Mouse (Mus musculus): Measurements from ENCODE around the gene B130006D01Rik. TPM values are rescaled to one million over a fixed set of nuclear protein-coding genes. Genes with fewer than 3 reads are reported as not detected.
"Not testable (repeated sequence)": the region's sequence is repeated elsewhere in the genome, so short reads cannot be mapped to it uniquely, and the experiment has no call there.

The B130006D01Rik gene
- polyA plus RNA-seq, 1 experiment from 2014 or later = 2.1 TPM

- no peak overlapping the region for H3K9ac ChIP-seq
- DNase-seq (no peak), ATAC-seq (ENCODE audit: insufficient read depth) (no peak)
- no peak overlapping the region for H3K4me3 ChIP-seq (ENCODE audit: low read depth, low read length)
- H3K4me2 ChIP-seq = no peak overlapping the region
- no peaks in the 10 kb centered on the region for H3K4me1 ChIP-seq (ENCODE audit: insufficient read depth)
- H3K9me3 ChIP-seq (ENCODE audit: low read depth, low read length) = no peaks in the 10 kb centered on the region
- no peak overlapping the region for H3K27ac ChIP-seq (ENCODE audit: low read depth)
- peaks cover 45% of the 10 kb centered on the region for H3K36me3 ChIP-seq (ENCODE audit: insufficient read depth)
- H3K27me3 ChIP-seq (ENCODE audit: insufficient read depth, low read length) = no peaks in the 10 kb centered on the region
- TF ChIP-seq CTCF (IDR thresholded peaks at IDR 0.05; ENCODE audit: low read depth) = no peak
- 82% methylated on average over 15 of the region's 15 CpGs for WGBS
Measured at GRCm38 (mm10) chr11:95749619-95750018, 26.2 kb downstream of the B130006D01Rik start.

- Histone ChIP-seq H3K4me2 (no peak overlapping the region), H3K4me3 (ENCODE audit: low read depth, low read length) (no peak overlapping the region), H3K36me3 (ENCODE audit: insufficient read depth) (peaks cover 50% of the 10 kb centered on the region), H3K27me3 (ENCODE audit: insufficient read depth, low read length) (no peaks in the 10 kb centered on the region), H3K4me1 (ENCODE audit: insufficient read depth) (no peaks in the 10 kb centered on the region), H3K27ac (ENCODE audit: low read depth) (no peak overlapping the region), H3K9me3 (ENCODE audit: low read depth, low read length) (no peaks in the 10 kb centered on the region), H3K9ac (no peak overlapping the region)
- WGBS = 0% methylated on average over 1 of the region's 1 CpGs
- peak; percentile 91 for TF ChIP-seq CTCF (IDR thresholded peaks at IDR 0.05; ENCODE audit: low read depth)
- ATAC-seq (ENCODE audit: insufficient read depth) (no peak), DNase-seq (peak; percentile 91)
Measured at GRCm38 (mm10) chr11:95750995-95751394, 27.6 kb downstream of the B130006D01Rik start.

GRCm38 (mm10) chr11:95755137-95755536 lies 31.8 kb downstream of the B130006D01Rik start:
- 95% methylated on average over 4 of the region's 4 CpGs for WGBS
- not testable (repeated sequence) for H3K9ac ChIP-seq; H3K4me1 ChIP-seq (ENCODE audit: insufficient read depth); H3K4me3 ChIP-seq (ENCODE audit: low read depth, low read length); ATAC-seq (ENCODE audit: insufficient read depth); H3K4me2 ChIP-seq; H3K27me3 ChIP-seq (ENCODE audit: insufficient read depth, low read length); H3K9me3 ChIP-seq (ENCODE audit: low read depth, low read length); H3K27ac ChIP-seq (ENCODE audit: low read depth); DNase-seq
- peaks cover 65% of the 10 kb centered on the region for H3K36me3 ChIP-seq (ENCODE audit: insufficient read depth)

- H3K9me3 ChIP-seq (ENCODE audit: low read depth, low read length) = no peaks in the 10 kb centered on the region
- no peak for TF ChIP-seq CTCF (IDR thresholded peaks at IDR 0.05; ENCODE audit: low read depth)
- H3K27me3 ChIP-seq (ENCODE audit: insufficient read depth, low read length) = no peaks in the 10 kb centered on the region
- DNase-seq (no peak), ATAC-seq (ENCODE audit: insufficient read depth) (no peak)
- H3K4me3 ChIP-seq (ENCODE audit: low read depth, low read length) = no peak overlapping the region
- H3K4me2 ChIP-seq = no peak overlapping the region
- H3K9ac ChIP-seq = no peak overlapping the region
- peaks cover 54% of the 10 kb centered on the region for H3K36me3 ChIP-seq (ENCODE audit: insufficient read depth)
- H3K27ac ChIP-seq (ENCODE audit: low read depth) = no peak overlapping the region
- 85% methylated on average over 5 of the region's 5 CpGs for WGBS
- H3K4me1 ChIP-seq (ENCODE audit: insufficient read depth) = no peaks in the 10 kb centered on the region
Measured at GRCm38 (mm10) chr11:95760521-95760920, 37.1 kb downstream of the B130006D01Rik start.

- H3K27ac ChIP-seq (ENCODE audit: low read depth) = no peak overlapping the region
- TF ChIP-seq CTCF (IDR thresholded peaks at IDR 0.05; ENCODE audit: low read depth) = no peak
- DNase-seq (peak; percentile 72), ATAC-seq (ENCODE audit: insufficient read depth) (no peak)
- H3K9me3 ChIP-seq (ENCODE audit: low read depth, low read length) = no peaks in the 10 kb centered on the region
- H3K27me3 ChIP-seq (ENCODE audit: insufficient read depth, low read length) = no peaks in the 10 kb centered on the region
- H3K36me3 ChIP-seq (ENCODE audit: insufficient read depth) = peaks cover 48% of the 10 kb centered on the region
- H3K4me1 ChIP-seq (ENCODE audit: insufficient read depth) = no peaks in the 10 kb centered on the region
- no peak overlapping the region for H3K4me2 ChIP-seq
- H3K4me3 ChIP-seq (ENCODE audit: low read depth, low read length) = no peak overlapping the region
- H3K9ac ChIP-seq = no peak overlapping the region
- WGBS = 73% methylated on average over 4 of the region's 4 CpGs
Measured at GRCm38 (mm10) chr11:95762996-95763395, 39.6 kb downstream of the B130006D01Rik start.

- no peak overlapping the region for H3K4me3 ChIP-seq (ENCODE audit: low read depth, low read length)
- H3K4me1 ChIP-seq (ENCODE audit: insufficient read depth) = no peaks in the 10 kb centered on the region
- H3K36me3 ChIP-seq (ENCODE audit: insufficient read depth) = peaks cover 53% of the 10 kb centered on the region
- TF ChIP-seq CTCF (IDR thresholded peaks at IDR 0.05; ENCODE audit: low read depth) = no peak
- ATAC-seq (ENCODE audit: insufficient read depth) (no peak), DNase-seq (no peak)
- WGBS = 78% methylated on average over 8 of the region's 8 CpGs
- H3K27me3 ChIP-seq (ENCODE audit: insufficient read depth, low read length) = no peaks in the 10 kb centered on the region
- no peak overlapping the region for H3K27ac ChIP-seq (ENCODE audit: low read depth)
- no peaks in the 10 kb centered on the region for H3K9me3 ChIP-seq (ENCODE audit: low read depth, low read length)
- no peak overlapping the region for H3K9ac ChIP-seq
- H3K4me2 ChIP-seq = no peak overlapping the region
Measured at GRCm38 (mm10) chr11:95764806-95765205, 41.4 kb downstream of the B130006D01Rik start.

GRCm38 (mm10) chr11:95765334-95765733 lies 41.9 kb downstream of the B130006D01Rik start:
- TF ChIP-seq CTCF (IDR thresholded peaks at IDR 0.05; ENCODE audit: low read depth) = no peak
- DNase-seq (no peak), ATAC-seq (ENCODE audit: insufficient read depth) (no peak)
- no peak overlapping the region for H3K9ac ChIP-seq
- no peak overlapping the region for H3K27ac ChIP-seq (ENCODE audit: low read depth)
- no peaks in the 10 kb centered on the region for H3K27me3 ChIP-seq (ENCODE audit: insufficient read depth, low read length)
- 63% methylated on average over 10 of the region's 10 CpGs for WGBS
- H3K36me3 ChIP-seq (ENCODE audit: insufficient read depth) = peaks cover 53% of the 10 kb centered on the region
- no peak overlapping the region for H3K4me2 ChIP-seq
- no peak overlapping the region for H3K4me3 ChIP-seq (ENCODE audit: low read depth, low read length)
- no peaks in the 10 kb centered on the region for H3K4me1 ChIP-seq (ENCODE audit: insufficient read depth)
- no peaks in the 10 kb centered on the region for H3K9me3 ChIP-seq (ENCODE audit: low read depth, low read length)

- Histone ChIP-seq H3K4me1 (ENCODE audit: insufficient read depth) (no peaks in the 10 kb centered on the region), H3K36me3 (ENCODE audit: insufficient read depth) (peaks cover 49% of the 10 kb centered on the region), H3K27ac (ENCODE audit: low read depth) (no peak overlapping the region), H3K9ac (no peak overlapping the region), H3K27me3 (ENCODE audit: insufficient read depth, low read length) (no peaks in the 10 kb centered on the region), H3K9me3 (ENCODE audit: low read depth, low read length) (no peaks in the 10 kb centered on the region), H3K4me3 (ENCODE audit: low read depth, low read length) (no peak overlapping the region), H3K4me2 (no peak overlapping the region)
- ATAC-seq (ENCODE audit: insufficient read depth) = no peak
- WGBS = 83% methylated on average over 6 of the region's 6 CpGs
- DNase-seq = no peak
- TF ChIP-seq CTCF (IDR thresholded peaks at IDR 0.05; ENCODE audit: low read depth) = no peak
Measured at GRCm38 (mm10) chr11:95768244-95768643, 44.9 kb downstream of the B130006D01Rik start.

Data from lung, embryonic 14.5 days (tissue).